ENCODE assay signal across 14 mouse cellular contexts in the genomic region with DNA sequence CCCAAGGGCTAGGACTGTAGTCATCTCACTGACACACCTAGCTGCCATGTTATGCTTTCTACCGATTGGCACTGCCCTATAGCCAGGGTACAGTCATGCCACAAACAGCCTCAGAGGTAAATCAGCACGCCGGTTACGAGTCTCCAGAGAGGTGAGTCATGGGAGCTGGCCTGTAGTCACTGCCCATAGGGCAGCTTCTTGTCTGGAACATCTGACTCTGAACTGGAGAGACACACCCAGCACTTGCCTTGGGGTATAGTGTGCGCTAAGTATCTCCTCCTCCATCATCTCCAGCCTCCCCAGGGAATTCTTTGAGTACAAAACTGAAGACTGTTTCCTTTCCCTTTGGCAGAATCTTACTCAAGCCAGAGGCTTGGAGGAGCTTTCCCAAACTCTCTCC. TPM values are rescaled to one million over a fixed set of nuclear protein-coding genes. Genes with fewer than 3 reads are reported as not detected.
DNase-seq lines count a peak whose midpoint lies in the region; ATAC-seq lines count a peak whose summit lies in the region.
"Had no signal": no experiment of that assay in that cellular context is flagged by ENCODE, and none has a peak within 500 bp of the region (broad histone marks: within the 10 kb centered on the region; RNA-seq: fewer than 3 reads in every experiment).

No protein-coding gene starts in this region.

- peaks cover 31% of the 10 kb centered on the region for H3K36me3 ChIP-seq in liver, embryonic 12.5 days

- DNase-seq in cerebellum, adult 11-12 months = peak; percentile 48
- no peak for DNase-seq in cerebellum, adult 18-20 months
- DNase-seq in urinary bladder, adult 18-20 months (ENCODE audit: low spot score in 2 of 2) = peak; percentile 18 to 60
- no peak for DNase-seq in urinary bladder, postnatal 4 days (ENCODE audit: low spot score in 2 of 2)
- DNase-seq in fat pad, adult 2 months (ENCODE audit: extremely low read depth, low read depth, low spot score) = peak; percentile 37
- DNase-seq in embryo, embryonic 10.5 days (ENCODE audit: low spot score) = no peak
- no peak for DNase-seq in spleen, postnatal 14 days (ENCODE audit: low spot score in 2 of 2)
- DNase-seq: B cell, adult 2 months; cerebellum, adult 2 months; heart, postnatal 14 days; thymus, postnatal 36 days had no signal

- no peak overlapping the region for H3K27ac ChIP-seq in liver, embryonic 12.5 days
- H3K27ac ChIP-seq: kidney, embryonic 15.5 days had no signal

- peaks cover 26% of the 10 kb centered on the region for H3K4me1 ChIP-seq in liver, embryonic 12.5 days

- H3K4me3 ChIP-seq in liver, embryonic 12.5 days = no peak overlapping the region
- H3K4me3 ChIP-seq: kidney, embryonic 15.5 days had no signal

- H3K9me3 ChIP-seq in liver, embryonic 12.5 days (replicated peaks) = no peaks in the 10 kb centered on the region
- H3K9me3 ChIP-seq: G1E; kidney, embryonic 15.5 days had no signal

- H3K9ac ChIP-seq in liver, embryonic 12.5 days = no peak overlapping the region
- H3K9ac ChIP-seq: kidney, embryonic 15.5 days had no signal

- no peaks in the 10 kb centered on the region for H3K27me3 ChIP-seq in liver, embryonic 12.5 days (replicated peaks)
- H3K27me3 ChIP-seq: kidney, embryonic 15.5 days had no signal

- ATAC-seq in liver, embryonic 12.5 days = no peak

- 72% methylated on average over 5 of the region's 5 CpGs for WGBS in liver, embryonic 12.5 days (ENCODE audit: insufficient replicate concordance)

- no peak overlapping the region for H3K4me2 ChIP-seq in liver, embryonic 12.5 days
- H3K4me2 ChIP-seq: kidney, embryonic 15.5 days had no signal

RNA-seq across cellular contexts. Expression of a gene that starts 1.7 kb away (rescaled TPM):
- polyA plus RNA-seq in liver, embryonic 12.5 days (2016; fragmentation: Nextera tagmentation; extraction: Ambion mirVana) = 25.4 and 27.1 TPM in 2 replicates

RNA-seq across cellular contexts. Expression of a gene that starts 30.3 kb away (rescaled TPM):
- polyA plus RNA-seq in liver, embryonic 12.5 days (2016; fragmentation: Nextera tagmentation; extraction: Ambion mirVana) = 26.4 TPM in 2 replicates

RNA-seq across cellular contexts. Expression of a gene that starts 34.5 kb away (rescaled TPM):
- polyA plus RNA-seq in liver, embryonic 12.5 days (2016; fragmentation: Nextera tagmentation; extraction: Ambion mirVana) = 19.1 and 21.0 TPM in 2 replicates

RNA-seq across cellular contexts. Expression of a gene that starts 37.5 kb away (rescaled TPM):
- 3.8 and 4.1 TPM in 2 replicates for polyA plus RNA-seq in liver, embryonic 12.5 days (2016; fragmentation: Nextera tagmentation; extraction: Ambion mirVana)
- polyA plus RNA-seq: G1E had no signal

RNA-seq across cellular contexts. Expression of a gene that starts 37.6 kb away (rescaled TPM):
- polyA plus RNA-seq in liver, embryonic 12.5 days (2016; fragmentation: Nextera tagmentation; extraction: Ambion mirVana) = 34.6 and 36.0 TPM in 2 replicates
- polyA plus RNA-seq: G1E had no signal

Comparison
In these comparisons a context has a peak if more than half of its experiments do, and no peak if none do; other contexts are left out.
1. DNase-seq: peak in cerebellum, adult 11-12 months (single experiment), urinary bladder, adult 18-20 months (2 of 2) and fat pad, adult 2 months (single experiment); none in cerebellum, adult 18-20 months (0 of 2), urinary bladder, postnatal 4 days (0 of 2), embryo, embryonic 10.5 days (single experiment) and spleen, postnatal 14 days (0 of 2).